Mouse (Mus musculus): Measurements from ENCODE around the gene Smarcc2.

Smarcc2 gene

GRCm38 (mm10) chr10:128516677-128517076, 57.6 kb downstream of the Smarcc2 start:
- DNase-seq: no peak

DNA sequence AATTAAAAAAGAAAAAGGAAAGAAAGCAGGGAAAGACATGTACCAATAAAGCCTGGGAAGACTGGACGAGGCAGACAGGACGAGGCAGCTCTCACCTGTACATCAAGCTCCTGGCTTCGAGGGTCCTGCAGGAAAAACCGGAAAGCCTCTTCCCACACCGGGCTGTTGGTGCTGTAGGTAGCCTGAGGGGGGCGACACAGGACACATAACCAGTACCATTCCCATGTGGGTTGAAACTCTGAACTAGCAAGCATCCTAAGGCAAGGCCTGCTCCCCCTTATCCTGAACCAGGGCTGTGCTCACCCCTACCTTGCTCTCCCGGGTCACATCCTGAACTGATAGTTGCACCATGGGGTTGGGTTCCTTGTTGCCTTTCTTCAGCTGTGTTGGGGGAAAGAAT, 59.8 kb downstream of the Smarcc2 start:
- peak; percentile 70 for DNase-seq

- no peak for DNase-seq
Observed at GRCm38 (mm10) chr10:128520591-128520990, 61.5 kb downstream of the Smarcc2 start.

- no peak for DNase-seq
Observed at GRCm38 (mm10) chr10:128522351-128522750, 63.3 kb downstream of the Smarcc2 start.

DNA sequence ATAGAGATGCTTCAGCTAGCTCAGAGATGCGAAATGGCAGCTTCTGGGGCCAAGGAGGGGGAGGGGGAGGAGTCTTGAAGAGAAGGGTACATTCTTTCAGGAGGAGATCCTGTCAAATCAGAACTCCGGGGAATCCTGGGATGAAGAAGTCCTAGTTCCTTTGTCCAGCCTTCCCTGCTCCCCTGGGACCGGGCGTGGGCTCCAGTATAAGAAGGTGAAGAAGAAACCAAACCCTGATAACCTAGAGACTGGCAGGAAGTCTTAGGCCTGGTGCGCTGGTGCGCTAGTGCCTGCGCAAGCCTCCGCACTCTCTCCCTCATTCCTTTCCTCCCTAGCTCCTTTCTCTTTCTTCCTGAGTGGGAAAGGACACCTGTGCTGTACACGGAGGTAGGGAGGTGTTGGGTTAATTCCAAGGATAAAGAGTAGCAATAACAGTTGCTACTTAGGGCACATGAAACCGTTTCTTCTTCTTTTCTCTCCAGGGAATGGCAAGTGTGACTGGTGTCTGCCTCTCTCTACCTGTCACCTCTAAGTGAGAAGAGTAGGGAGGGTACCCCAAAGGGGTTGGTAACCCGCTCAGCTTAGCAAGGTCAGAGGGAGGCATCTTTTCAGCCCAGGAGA, 65.2 kb downstream of the Smarcc2 start:
- peak; percentile 52 for DNase-seq

DNA sequence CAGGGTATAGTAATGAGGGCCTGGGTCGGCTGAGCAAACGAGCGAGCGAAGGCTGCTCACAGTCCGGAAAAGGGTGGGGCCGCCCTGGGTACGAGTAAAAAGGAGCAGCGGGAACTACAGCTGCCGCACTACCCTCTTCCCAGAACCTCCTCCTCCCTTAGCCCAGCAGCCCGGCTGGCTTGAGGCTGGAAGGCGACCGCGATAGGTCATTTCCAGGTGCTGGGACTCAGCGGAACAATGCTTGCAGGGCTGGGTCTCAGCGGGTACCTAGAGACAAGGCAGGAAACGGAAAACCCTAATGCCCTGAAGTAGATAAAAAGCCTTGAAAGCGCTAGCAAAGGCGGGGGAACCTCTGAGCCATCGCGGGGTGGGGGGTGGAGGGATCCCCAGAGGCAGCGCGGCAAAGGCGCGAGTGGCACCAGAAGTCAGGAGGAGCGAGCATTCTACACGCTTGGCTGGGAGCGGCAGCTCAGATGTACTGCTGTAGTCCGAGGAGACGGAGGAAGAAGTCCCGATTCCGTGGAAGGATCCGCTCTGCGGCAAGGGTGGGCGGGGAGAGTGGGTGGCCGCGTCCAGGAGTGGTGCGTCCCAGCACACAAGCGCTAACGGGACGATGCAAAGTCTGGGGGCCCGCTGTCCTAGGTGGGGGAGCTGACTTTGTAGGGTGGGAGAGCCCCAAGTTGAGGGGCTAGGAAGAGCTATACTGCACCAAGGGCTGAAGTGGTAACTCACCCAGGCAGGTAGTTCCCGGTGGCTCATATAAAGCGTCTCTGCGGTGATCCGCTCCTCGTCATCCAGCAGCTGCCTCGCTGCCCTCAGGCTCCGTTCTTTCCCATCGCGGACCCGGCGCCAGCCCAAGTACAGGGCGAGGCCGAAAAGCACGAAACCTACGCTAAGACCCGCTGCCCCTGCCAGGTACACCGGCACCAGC, 65.9 kb downstream of the Smarcc2 start:
- DNase-seq: peak; percentile 54

GRCm38 (mm10) chr10:128525671-128526308, 66.7 kb downstream of the Smarcc2 start, which contains the start of gene Esyt1:
Gene Esyt1 (minus strand): TSS chr10:128525871.
- peak; percentile 97 for DNase-seq

- no peak for DNase-seq
Observed at GRCm38 (mm10) chr10:128526366-128527356, 67.6 kb downstream of the Smarcc2 start.

DNA sequence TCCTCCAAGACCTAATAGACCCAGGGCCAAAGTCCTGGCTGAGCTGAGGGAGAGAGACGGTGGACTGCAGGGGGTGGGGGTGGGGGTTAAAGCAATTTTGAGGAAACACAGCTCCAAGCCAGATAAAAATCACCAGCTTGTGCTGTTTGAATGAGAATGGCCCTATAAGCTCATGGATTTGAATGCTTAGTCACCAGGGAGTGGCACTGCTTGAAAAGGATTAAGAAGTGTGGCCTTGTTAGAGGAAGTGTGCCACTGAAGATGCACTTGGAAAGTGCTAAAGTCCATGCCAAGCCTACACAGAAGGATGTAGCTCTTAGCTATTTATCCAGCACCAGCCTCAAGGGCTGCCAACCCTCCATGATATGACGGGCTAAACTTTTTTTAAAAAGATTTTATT, 76.2 kb downstream of the Smarcc2 start:
- DNase-seq: no peak

GRCm38 (mm10) chr10:128535624-128536265, 76.7 kb downstream of the Smarcc2 start:
- no peak for DNase-seq

GRCm38 (mm10) chr10:128536266-128536940, 77.4 kb downstream of the Smarcc2 start:
- peak; percentile 96 for DNase-seq

GRCm38 (mm10) chr10:128538340-128538870, 79.4 kb downstream of the Smarcc2 start:
- no peak for DNase-seq
